Mouse (Mus musculus) C2C12 (cell line): ENCODE data around the gene Fam163b.

ENCODE experiments used
- CEBPB ChIP-seq: IDR thresholded peaks from one replicate; pipeline ENCODE4 v1.6.1; 2011; ENCODE audit warnings: low read depth, mild to moderate bottlenecking, control low read depth, moderate library complexity
- CTCF ChIP-seq: IDR thresholded peaks from one replicate; pipeline ENCODE4 v1.5.1; 2011; ENCODE audit not compliant: control insufficient read depth, insufficient read depth, insufficient read length
- FOSL1 ChIP-seq: IDR thresholded peaks from one replicate; pipeline ENCODE4 v1.8.0; 2011; ENCODE audit warnings: mild to moderate bottlenecking, low read length; ENCODE audit not compliant: poor library complexity, insufficient read depth, severe bottlenecking
- MAX ChIP-seq: IDR thresholded peaks from one replicate; pipeline ENCODE4 v1.6.1; 2011; ENCODE audit warnings: mild to moderate bottlenecking, control low read depth
- MYOD1 ChIP-seq: IDR thresholded peaks from one replicate; pipeline ENCODE4 v1.6.1; 2011; ENCODE audit warnings: low read depth; ENCODE audit not compliant: control insufficient read depth, insufficient read length
- MYOG ChIP-seq: IDR thresholded peaks from one replicate; pipeline ENCODE4 v1.6.1; 2011; ENCODE audit not compliant: control insufficient read depth, insufficient read length; ENCODE audit errors: extremely low read depth
- USF1 ChIP-seq: IDR thresholded peaks from one replicate; pipeline ENCODE4 v1.6.1; 2011; ENCODE audit warnings: low read depth, mild to moderate bottlenecking, control low read depth, moderate library complexity

- TF ChIP-seq CEBPB = no peak
- TF ChIP-seq CTCF = no peak
- TF ChIP-seq MAX = no peak
- TF ChIP-seq USF1 = no peak
- no peak for TF ChIP-seq MYOG
- no peak for TF ChIP-seq FOSL1
- TF ChIP-seq MYOD1 = peak; percentile 20
Observed at GRCm38 (mm10) chr2:27071978-27072377, 70.3 kb downstream of the Fam163b start, which contains the start of gene Mymk.
